Mouse (Mus musculus) midbrain, embryonic 13.5 days (tissue): ENCODE measurements around the gene Chmp4b. TPM values are rescaled to one million over a fixed set of nuclear protein-coding genes. Genes with fewer than 3 reads are reported as not detected.

Source experiments
- ATAC-seq: fragments of 200-750 bp; cut with Nextera tagmentation; 2 replicates; pipeline ENCODE4 v1.8.0; 2017; ENCODE audit warnings: mild to moderate bottlenecking, moderate TSS enrichment, moderate library complexity
- H3K27ac ChIP-seq: fragments of 300-500 bp; sonication (generic); 2 replicates; pipeline ENCODE4 v1.5.1; 2015; ENCODE audit warnings: inconsistent platforms, mild to moderate bottlenecking, moderate library complexity
- H3K27me3 ChIP-seq: fragments of 300-500 bp; sonication (generic); 2 replicates; pipeline ENCODE4 v1.6.1; 2015; ENCODE audit warnings: mild to moderate bottlenecking, inconsistent platforms
- H3K36me3 ChIP-seq: fragments of 300-500 bp; sonication (generic); 2 replicates; pipeline ENCODE4 v1.6.1; 2015; ENCODE audit warnings: mild to moderate bottlenecking, inconsistent platforms
- H3K4me1 ChIP-seq: fragments of 300-500 bp; sonication (generic); replicated peaks from 2 replicates; pipeline ENCODE4 v1.6.1; 2015; ENCODE audit warnings: inconsistent platforms
- H3K4me2 ChIP-seq: fragments of 300-500 bp; sonication (generic); replicated peaks from 2 replicates; pipeline ENCODE4 v1.6.1; 2015; ENCODE audit warnings: moderate library complexity, mild to moderate bottlenecking, inconsistent platforms
- H3K4me3 ChIP-seq: fragments of 300-500 bp; sonication (generic); replicated peaks from 2 replicates; pipeline ENCODE4 v1.5.1; 2015; ENCODE audit warnings: mild to moderate bottlenecking, inconsistent platforms
- H3K9ac ChIP-seq: fragments of 300-500 bp; sonication (generic); replicated peaks from 2 replicates; pipeline ENCODE4 v1.6.1; 2015; ENCODE audit warnings: mild to moderate bottlenecking, inconsistent platforms
- H3K9me3 ChIP-seq: fragments of 300-500 bp; sonication (generic); 2 replicates; pipeline ENCODE4 v1.6.1; 2016; ENCODE audit warnings: mild to moderate bottlenecking, inconsistent platforms
- WGBS: fragments of 180-500 bp; shearing (Covaris S2); methylation state at CpG from one replicate; pipeline ENCODE4 v1.1.7; 2015; 5-methylcytosine and 5-hydroxymethylcytosine counted together
- polyA plus RNA-seq: library from polyadenylated mRNA; unstranded; fragments of >200 nt; fragmentation: Nextera tagmentation; extraction: Ambion mirVana; gene quantifications from 2 replicates; pipeline ENCODE4 v1.2.1, GENCODE M21; 2015

The Chmp4b gene
- polyA plus RNA-seq, 1 experiment from 2014 or later = 27.2 TPM

DNA sequence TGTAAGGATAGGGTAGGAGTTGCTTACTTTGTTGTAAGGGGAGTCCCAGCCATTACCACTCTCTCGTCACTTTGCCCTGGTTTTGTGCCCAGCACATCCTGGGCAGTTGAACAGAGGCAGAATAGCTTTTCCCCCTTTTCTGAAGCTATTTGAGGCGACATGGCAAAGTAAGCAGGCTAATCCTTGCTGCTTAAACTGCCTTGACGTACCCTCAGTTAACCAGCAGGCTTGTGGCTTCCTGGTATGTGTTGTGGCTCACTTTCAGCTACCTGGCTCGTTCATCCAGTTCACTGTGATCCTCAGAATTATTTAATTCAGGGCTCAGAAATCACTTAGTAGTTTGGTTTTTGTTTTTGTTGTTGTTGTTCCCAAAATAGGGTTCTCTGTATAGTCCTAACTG lies 19.2 kb downstream of the Chmp4b start:
- Histone ChIP-seq H3K36me3 (peaks cover 12% of the 10 kb centered on the region; the same call in 1 of the 2 replicates), H3K4me1 (0 out of 2 replicates have a peak, but pooled peaks cover 3% of the 10 kb centered on the region), H3K27ac (no peak overlapping the region), H3K9ac (no peak overlapping the region), H3K4me2 (no peak overlapping the region), H3K4me3 (no peak overlapping the region), H3K9me3 (no peaks in the 10 kb centered on the region), H3K27me3 (no peaks in the 10 kb centered on the region)
- ATAC-seq = no peak
- 84% methylated on average over 4 of the region's 4 CpGs for WGBS

DNA sequence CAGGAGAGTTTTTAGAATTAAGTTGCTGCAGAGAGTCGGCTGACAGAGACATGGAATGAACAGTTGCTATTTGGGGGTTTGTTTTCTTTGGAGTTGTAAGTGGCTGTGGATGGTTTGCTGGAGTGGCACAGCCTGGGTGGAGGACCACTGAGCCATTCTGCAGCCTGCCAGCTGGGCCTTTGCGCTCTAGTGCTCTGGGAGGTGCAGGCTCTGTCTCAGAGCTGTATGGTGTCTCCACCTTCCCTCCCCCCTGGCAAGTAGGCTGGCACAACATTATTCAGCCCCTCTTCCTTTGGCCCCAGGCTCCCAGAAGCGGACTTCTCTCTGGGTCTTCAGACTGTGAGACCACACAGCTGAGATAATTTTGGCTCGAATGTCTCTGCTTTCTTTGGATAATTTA lies 22.5 kb downstream of the Chmp4b start:
- Histone ChIP-seq H3K27ac (no peak overlapping the region), H3K27me3 (no peaks in the 10 kb centered on the region), H3K9me3 (no peaks in the 10 kb centered on the region), H3K9ac (no peak overlapping the region), H3K4me3 (no peak overlapping the region), H3K36me3 (peaks cover 12% of the 10 kb centered on the region; the same call in 1 of the 2 replicates), H3K4me1 (peaks cover 26% of the 10 kb centered on the region), H3K4me2 (no peak overlapping the region)
- WGBS = 88% methylated on average over 4 of the region's 4 CpGs
- ATAC-seq = no peak

DNA sequence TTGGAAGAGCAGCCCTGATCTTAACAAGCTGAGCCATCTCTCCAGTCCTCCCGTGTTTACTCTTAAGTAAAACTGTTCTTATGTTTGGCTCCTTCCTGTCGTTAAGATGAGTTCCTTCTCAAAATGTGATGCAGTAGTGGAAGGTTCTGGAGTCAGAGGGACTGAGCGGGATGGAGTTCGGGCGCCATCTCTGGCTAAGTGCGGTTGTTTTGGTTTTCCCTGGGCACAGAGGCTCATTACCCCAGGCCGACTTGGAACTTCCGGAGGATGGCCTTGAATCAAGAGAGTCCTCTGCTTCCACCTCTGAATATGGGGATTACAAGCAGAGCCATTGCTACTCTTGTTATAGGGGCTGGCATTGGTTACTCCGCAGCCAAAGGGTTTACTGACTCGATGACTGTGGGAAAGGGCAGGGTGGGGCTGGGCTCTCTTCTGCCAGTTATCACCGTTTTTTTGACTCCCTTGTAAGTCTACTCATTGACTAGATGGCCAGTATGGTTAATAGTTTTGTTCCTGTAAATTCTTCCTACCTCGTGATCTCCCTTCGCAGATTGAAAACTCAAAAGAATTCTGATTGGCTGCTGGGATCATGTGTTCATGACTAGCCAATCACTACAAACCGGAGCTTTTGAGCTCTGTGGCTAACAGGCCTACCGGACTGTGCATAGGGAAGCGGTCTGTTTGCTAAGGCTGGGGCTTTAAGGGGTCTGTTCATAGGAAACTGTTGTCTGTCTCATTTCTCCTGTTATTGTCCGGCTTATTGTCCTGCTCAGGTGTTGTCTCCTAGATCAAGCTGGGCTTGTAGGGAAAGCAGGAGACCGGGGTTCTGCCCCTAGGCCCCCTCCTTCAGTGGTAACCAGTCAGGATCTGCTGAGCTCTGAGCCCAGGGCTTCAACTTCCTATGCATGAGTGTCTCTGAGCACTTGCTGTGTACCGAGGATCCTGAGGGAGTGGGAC lies 25.4 kb downstream of the Chmp4b start:
- Histone ChIP-seq H3K4me3 (peak overlapping the region; percentile 19), H3K27ac (peak overlapping the region; percentile 88), H3K36me3 (peaks cover 12% of the 10 kb centered on the region; the same call in 1 of the 2 replicates), H3K27me3 (no peaks in the 10 kb centered on the region), H3K9me3 (no peaks in the 10 kb centered on the region), H3K4me1 (peaks cover 44% of the 10 kb centered on the region), H3K9ac (peak overlapping the region; percentile 58), H3K4me2 (peak overlapping the region; percentile 52)
- peak; percentile 87 for ATAC-seq
- 55% methylated on average over 19 of the region's 19 CpGs for WGBS

DNA sequence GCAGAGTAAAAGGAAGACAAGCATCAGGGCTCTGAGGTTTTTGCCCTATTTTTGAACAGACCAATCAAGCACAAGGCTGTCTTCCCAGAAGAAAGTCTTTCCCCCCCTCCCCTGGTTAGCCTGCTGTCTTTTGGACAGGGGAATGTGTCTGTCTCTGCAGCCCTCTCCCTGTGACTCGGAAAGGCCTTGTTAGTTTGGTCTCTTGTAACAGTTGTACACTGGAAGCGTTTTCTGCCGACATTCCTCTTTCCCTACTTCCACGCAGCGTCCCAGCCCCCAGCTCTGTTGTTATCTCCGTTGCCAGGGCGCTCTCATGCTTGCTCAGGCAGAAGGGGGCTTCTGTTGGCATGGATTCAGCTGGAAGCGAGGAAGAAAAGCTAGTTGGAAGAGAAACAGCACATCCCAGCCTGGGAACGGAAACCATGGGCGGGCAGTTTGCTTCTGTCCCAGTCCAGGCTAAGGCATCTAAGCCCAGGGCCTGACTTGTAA lies 26.2 kb downstream of the Chmp4b start:
- peak overlapping the region; percentile 19 for H3K4me3 ChIP-seq
- H3K36me3 ChIP-seq = peaks cover 9% of the 10 kb centered on the region; the same call in 1 of the 2 replicates
- 11% methylated on average over 10 of the region's 10 CpGs for WGBS
- no peaks in the 10 kb centered on the region for H3K9me3 ChIP-seq
- peak overlapping the region; percentile 58 for H3K9ac ChIP-seq
- H3K27me3 ChIP-seq = no peaks in the 10 kb centered on the region
- peaks cover 52% of the 10 kb centered on the region for H3K4me1 ChIP-seq
- peak overlapping the region; percentile 52 for H3K4me2 ChIP-seq
- ATAC-seq = peak; percentile 77
- H3K27ac ChIP-seq = peak overlapping the region; percentile 88

DNA sequence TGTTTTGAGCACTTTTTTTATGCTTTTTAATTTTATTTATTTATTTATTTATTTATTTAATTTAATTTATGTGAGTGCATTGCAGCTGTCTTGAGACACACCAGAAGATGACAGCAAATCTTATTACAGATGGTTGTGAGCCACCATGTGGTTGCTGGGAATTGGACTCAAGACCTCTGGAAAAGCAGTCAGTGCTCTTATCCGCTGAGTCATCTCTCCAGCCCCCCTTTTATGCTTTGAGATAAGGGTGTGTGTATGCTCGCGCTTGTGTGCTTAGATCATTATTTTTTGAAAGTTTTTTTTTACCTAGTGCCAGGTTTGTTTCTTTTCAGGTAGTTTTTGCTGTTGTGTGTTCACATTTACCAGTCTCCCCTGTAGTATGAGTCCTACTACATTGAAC lies 27.5 kb downstream of the Chmp4b start:
- no peak overlapping the region for H3K4me3 ChIP-seq
- no peaks in the 10 kb centered on the region for H3K9me3 ChIP-seq
- no peak overlapping the region for H3K9ac ChIP-seq
- peaks cover 6% of the 10 kb centered on the region; the same call in 1 of the 2 replicates for H3K36me3 ChIP-seq
- H3K27ac ChIP-seq = no peak overlapping the region
- no peak for ATAC-seq
- 96% methylated on average over 3 of the region's 3 CpGs for WGBS
- H3K4me2 ChIP-seq = no peak overlapping the region
- peaks cover 58% of the 10 kb centered on the region for H3K4me1 ChIP-seq
- no peaks in the 10 kb centered on the region for H3K27me3 ChIP-seq

DNA sequence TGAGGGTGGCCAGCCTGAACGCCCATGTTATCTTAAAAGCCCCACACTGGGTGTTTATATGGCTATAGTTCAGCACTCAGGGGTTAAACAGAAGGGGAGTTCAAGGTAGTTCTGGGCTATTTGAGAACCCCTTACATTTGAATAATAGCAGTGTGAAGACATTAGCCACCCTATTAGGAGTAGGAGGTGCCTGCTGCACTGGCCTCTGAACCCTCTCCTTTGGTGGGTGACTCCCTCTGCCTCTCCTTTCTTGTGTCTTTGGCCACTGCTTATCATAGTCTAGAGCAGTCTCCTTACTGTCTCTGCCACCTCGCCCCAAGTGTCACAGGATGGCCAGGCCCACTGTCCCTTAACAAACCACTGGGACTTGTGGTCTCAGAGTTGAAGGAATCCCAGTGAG lies 28.8 kb downstream of the Chmp4b start:
- 89% methylated on average over 2 of the region's 2 CpGs for WGBS
- H3K36me3 ChIP-seq = peaks cover 5% of the 10 kb centered on the region; the same call in 1 of the 2 replicates
- no peaks in the 10 kb centered on the region for H3K9me3 ChIP-seq
- H3K4me2 ChIP-seq = no peak overlapping the region
- peaks cover 58% of the 10 kb centered on the region for H3K4me1 ChIP-seq
- no peak for ATAC-seq
- no peak overlapping the region for H3K27ac ChIP-seq
- H3K27me3 ChIP-seq = no peaks in the 10 kb centered on the region
- no peak overlapping the region for H3K9ac ChIP-seq
- H3K4me3 ChIP-seq = no peak overlapping the region

DNA sequence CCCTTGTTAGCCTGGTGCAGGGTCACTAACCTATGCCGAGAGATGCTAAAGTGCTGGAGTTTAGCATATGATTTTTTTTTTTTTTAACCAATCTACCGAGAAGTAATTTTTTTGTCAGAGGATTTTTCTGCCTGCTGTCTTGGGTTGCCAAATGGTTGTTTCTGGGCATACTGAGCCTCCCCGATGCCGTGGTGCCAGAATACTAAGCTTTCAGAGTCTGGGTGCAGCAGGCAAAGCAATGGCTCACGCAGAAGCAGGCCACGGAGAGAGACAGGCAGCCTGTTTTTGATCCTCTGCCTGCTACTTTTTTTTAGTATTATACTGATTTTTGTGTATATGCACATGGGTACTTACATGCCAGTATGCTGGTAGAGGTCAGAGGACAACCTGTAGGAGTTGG lies 29.4 kb downstream of the Chmp4b start:
- no peaks in the 10 kb centered on the region for H3K36me3 ChIP-seq
- H3K27ac ChIP-seq = no peak overlapping the region
- H3K4me1 ChIP-seq = peaks cover 55% of the 10 kb centered on the region
- no peak for ATAC-seq
- H3K4me3 ChIP-seq = no peak overlapping the region
- H3K4me2 ChIP-seq = no peak overlapping the region
- WGBS = 89% methylated on average over 6 of the region's 6 CpGs
- no peaks in the 10 kb centered on the region for H3K27me3 ChIP-seq
- H3K9ac ChIP-seq = no peak overlapping the region
- no peaks in the 10 kb centered on the region for H3K9me3 ChIP-seq

DNA sequence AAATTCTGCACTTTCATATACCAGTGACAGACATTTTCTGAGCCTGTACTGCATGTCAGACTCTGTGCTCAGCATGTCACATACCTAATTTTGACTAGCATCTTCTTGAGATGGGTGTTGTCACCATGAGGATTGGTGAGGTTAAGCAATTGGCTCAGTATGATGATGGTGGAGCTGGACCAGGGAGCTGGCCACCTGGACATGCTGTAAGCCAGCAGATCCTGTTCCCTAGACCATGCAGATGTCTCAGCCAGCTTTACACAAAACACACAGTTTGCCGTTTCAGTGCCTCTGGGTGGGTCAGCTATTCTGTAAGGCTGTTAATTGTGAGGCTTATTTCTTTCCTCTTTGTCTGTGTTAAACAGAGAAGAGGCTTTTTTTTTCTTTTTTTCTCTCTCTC lies 31.2 kb downstream of the Chmp4b start:
- Histone ChIP-seq H3K36me3 (no peaks in the 10 kb centered on the region), H3K4me3 (no peak overlapping the region), H3K27me3 (no peaks in the 10 kb centered on the region), H3K4me2 (no peak overlapping the region), H3K9ac (peak overlapping the region; percentile 15; the same call in 1 of the 2 replicates), H3K4me1 (peaks cover 41% of the 10 kb centered on the region), H3K27ac (peak overlapping the region; percentile 57), H3K9me3 (no peaks in the 10 kb centered on the region)
- WGBS = 52% methylated on average over 1 of the region's 1 CpGs
- no peak for ATAC-seq

DNA sequence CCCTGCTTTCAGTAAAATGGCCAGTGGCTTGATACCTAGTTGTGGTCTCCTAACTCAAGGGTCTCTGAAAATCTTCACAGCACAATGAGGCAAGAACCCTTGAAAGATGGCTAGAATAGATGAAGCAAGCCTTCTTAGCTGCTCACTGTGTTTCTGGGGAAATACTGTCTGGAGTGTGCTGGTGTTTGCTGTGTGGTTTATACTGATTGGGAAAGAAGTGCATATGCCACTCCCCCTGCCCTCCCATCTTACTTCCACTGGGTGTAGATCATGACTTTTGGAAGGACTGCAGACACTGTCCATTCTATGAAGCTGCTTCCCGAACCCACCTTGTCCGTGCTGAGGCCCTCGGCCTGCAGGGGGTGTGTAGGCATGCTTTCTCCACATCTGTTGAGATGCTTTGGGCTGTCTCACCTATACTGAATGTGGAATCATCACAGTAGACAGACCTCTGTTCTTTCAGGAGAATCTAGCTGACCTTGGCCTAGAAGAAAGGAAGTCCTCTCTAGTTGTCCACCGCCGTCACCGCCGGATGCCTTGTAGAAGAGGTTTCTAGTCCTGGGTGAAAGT lies 33.5 kb downstream of the Chmp4b start:
- no peaks in the 10 kb centered on the region for H3K9me3 ChIP-seq
- ATAC-seq = no peak
- no peak overlapping the region for H3K4me3 ChIP-seq
- WGBS = 97% methylated on average over 7 of the region's 7 CpGs
- H3K9ac ChIP-seq = no peak overlapping the region
- no peak overlapping the region for H3K27ac ChIP-seq
- peaks cover 8% of the 10 kb centered on the region for H3K36me3 ChIP-seq
- H3K27me3 ChIP-seq = no peaks in the 10 kb centered on the region
- H3K4me1 ChIP-seq = peaks cover 32% of the 10 kb centered on the region
- no peak overlapping the region for H3K4me2 ChIP-seq

DNA sequence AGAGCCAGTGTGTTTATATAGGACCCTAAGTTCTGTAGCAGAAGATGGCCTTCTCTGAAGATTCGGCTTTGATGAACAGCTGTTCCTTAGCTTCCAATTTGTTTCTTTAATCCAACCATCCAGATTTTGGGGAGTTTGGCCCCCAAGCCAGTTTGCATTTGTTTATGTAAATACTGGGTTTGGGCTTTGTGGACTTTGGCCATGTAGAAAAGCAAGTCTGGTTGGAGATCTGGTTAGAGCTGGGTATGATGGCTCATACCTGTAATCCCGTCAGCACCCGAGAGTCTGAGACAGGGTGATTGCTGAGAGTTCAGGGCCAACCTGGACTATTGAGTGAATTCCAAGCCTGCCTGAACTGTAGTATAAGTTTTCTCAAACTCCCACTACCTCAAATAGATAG lies 34.3 kb downstream of the Chmp4b start:
- Histone ChIP-seq H3K27me3 (no peaks in the 10 kb centered on the region), H3K36me3 (peaks cover 16% of the 10 kb centered on the region), H3K9me3 (no peaks in the 10 kb centered on the region), H3K4me1 (peaks cover 26% of the 10 kb centered on the region), H3K4me3 (no peak overlapping the region), H3K4me2 (no peak overlapping the region), H3K9ac (no peak overlapping the region), H3K27ac (no peak overlapping the region)
- ATAC-seq = no peak
- WGBS = 94% methylated on average over 3 of the region's 3 CpGs

DNA sequence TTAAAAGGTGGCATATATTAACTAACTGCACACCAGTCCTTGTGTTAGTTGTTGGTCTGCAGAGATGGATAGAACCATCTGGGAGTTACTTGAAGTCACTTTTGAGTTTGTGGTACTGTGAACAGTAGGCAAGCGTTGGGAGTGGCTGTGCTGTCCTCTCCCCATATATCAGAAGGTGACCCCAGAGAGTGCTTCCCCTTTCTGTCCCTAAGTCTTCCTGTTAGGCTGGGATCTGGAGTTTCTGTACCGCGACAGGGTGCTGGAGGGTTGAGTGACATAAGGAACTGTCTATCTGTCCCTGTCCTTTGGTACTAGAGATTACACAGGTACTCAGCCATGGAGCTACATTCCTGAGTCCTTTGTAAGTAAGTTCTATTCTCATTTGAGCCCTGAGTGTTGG lies 35.3 kb downstream of the Chmp4b start:
- no peaks in the 10 kb centered on the region for H3K27me3 ChIP-seq
- peaks cover 24% of the 10 kb centered on the region for H3K36me3 ChIP-seq
- H3K9ac ChIP-seq = no peak overlapping the region
- no peak for ATAC-seq
- H3K4me3 ChIP-seq = no peak overlapping the region
- H3K9me3 ChIP-seq = no peaks in the 10 kb centered on the region
- H3K27ac ChIP-seq = no peak overlapping the region
- H3K4me2 ChIP-seq = no peak overlapping the region
- 93% methylated on average over 3 of the region's 3 CpGs for WGBS
- H3K4me1 ChIP-seq = peaks cover 15% of the 10 kb centered on the region

DNA sequence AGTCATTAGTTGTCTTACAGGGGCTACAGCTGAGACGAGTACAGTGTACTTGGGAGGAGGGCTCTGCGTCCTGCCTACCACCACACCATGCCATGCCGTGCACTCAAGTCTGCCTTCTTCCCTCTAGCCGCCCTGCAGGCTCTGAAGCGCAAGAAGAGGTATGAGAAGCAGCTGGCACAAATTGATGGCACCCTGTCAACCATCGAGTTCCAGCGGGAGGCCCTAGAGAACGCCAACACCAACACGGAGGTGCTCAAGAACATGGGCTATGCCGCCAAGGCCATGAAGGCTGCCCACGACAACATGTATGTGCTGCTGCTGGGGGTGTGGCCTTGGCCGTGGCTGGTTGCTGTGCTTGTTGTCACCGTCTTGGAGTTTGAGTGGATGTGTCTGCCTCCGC lies 37.9 kb downstream of the Chmp4b start:
- 94% methylated on average over 14 of the region's 14 CpGs for WGBS
- no peak overlapping the region for H3K27ac ChIP-seq
- no peaks in the 10 kb centered on the region for H3K9me3 ChIP-seq
- peaks cover 48% of the 10 kb centered on the region for H3K36me3 ChIP-seq
- no peak overlapping the region for H3K4me3 ChIP-seq
- no peaks in the 10 kb centered on the region for H3K4me1 ChIP-seq
- no peak overlapping the region for H3K4me2 ChIP-seq
- no peaks in the 10 kb centered on the region for H3K27me3 ChIP-seq
- no peak overlapping the region for H3K9ac ChIP-seq
- no peak for ATAC-seq
